Mouse (Mus musculus): ENCODE data around the gene Ap1g2.
A peak's percentile ranks its signal among the peaks of the same experiment; 100 is the strongest.

Ap1g2 gene

DNA sequence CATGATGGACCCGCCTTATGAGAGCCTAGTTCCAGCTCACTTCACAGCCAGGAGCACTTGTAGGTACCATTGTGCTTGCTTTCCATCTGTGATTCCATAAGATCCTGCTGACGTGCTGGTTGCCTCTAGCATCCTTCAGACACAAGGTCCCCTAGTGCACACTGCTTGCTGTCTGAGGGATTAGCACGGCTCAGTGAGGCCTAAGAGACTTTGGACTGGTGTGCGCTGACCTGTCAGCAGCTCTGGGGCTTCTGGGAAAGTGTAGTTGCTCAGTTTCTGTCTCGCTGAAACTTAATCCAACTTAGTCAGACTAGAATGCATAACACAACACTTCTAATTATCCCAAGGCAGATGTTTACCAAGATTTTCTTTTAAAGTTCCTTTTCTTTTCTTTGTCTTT lies 46.5 kb downstream of the Ap1g2 start:
- DNase-seq (ENCODE audit: low read depth, low spot score), result no peak

GRCm38 (mm10) chr14:55059009-55059408 lies 47.4 kb downstream of the Ap1g2 start:
- peak; percentile 39 for DNase-seq (ENCODE audit: low read depth, low spot score)

GRCm38 (mm10) chr14:55055167-55055834 lies 51.1 kb downstream of the Ap1g2 start:
- no peak for DNase-seq (ENCODE audit: low read depth, low spot score)

- DNase-seq (ENCODE audit: low read depth, low spot score), result no peak
These were observed 52.1 kb downstream of the Ap1g2 start for GRCm38 (mm10) chr14:55054191-55054749.

DNA sequence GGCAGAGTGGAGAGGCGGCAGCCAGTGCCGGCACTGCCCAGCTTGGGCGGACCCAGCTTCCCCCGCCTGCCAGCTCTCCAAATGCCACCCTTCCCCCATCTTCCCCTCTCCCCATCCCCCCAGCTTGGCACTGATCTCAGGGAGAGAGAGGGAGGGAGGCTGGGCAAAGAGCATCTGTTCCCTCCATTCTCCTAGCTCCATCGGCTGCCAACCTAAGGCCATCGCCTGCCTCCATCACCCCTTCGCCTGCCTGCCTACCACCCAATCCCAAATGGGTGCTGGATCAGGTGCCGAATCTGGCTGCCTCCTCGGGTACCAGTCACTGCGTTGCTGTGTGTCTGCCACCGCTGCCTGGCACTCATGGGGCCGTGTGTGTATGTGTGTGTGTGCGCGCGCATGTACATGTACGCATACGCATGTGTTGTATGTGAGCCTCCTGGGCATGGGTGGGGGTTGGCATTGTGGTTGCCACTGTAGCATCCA lies 52.6 kb downstream of the Ap1g2 start:
- no peak for DNase-seq (ENCODE audit: low read depth, low spot score)

- DNase-seq (ENCODE audit: low read depth, low spot score), result no peak
These were observed 53.3 kb downstream of the Ap1g2 start for GRCm38 (mm10) chr14:55053050-55053449.

DNA sequence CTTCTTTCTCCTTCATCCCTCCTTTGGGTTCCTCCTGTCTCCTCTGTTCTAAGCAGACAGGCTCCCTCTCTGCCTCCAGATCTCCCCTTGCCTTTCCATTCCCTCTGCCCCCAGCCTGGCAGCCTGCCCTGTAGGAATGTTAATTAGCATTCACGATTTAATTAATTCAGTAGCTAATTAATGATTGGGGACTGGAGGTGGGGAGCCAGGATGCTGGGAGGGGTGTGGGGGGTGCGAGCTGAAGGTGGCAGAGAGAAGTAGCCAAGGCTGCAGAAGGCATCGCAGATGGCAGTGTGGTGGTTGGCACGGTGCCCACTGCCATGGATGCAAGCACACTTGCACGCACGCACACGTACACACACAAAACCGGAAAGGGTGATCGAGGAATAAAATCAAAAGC lies 53.9 kb downstream of the Ap1g2 start:
- no peak for DNase-seq (ENCODE audit: low read depth, low spot score)

Measured in c-Kit-negative CD71-positive TER-119-positive erythroid progenitor cells, embryonic 14.5 days (primary cell).